Mouse (Mus musculus) megakaryocyte, embryonic 14.5 days (primary cell): Measurements from ENCODE around the gene Epas1.

Source experiments
- FLI1 ChIP-seq: IDR thresholded peaks from 2 replicates; pipeline ENCODE4 v1.6.1; 2012; ENCODE audit warnings: low read length, inconsistent platforms, mixed read lengths
- GATA1 ChIP-seq: IDR thresholded peaks from 3 replicates; pipeline ENCODE4 v1.6.1; 2012; ENCODE audit warnings: mixed read lengths, low read length, inconsistent platforms, borderline replicate concordance

DNA sequence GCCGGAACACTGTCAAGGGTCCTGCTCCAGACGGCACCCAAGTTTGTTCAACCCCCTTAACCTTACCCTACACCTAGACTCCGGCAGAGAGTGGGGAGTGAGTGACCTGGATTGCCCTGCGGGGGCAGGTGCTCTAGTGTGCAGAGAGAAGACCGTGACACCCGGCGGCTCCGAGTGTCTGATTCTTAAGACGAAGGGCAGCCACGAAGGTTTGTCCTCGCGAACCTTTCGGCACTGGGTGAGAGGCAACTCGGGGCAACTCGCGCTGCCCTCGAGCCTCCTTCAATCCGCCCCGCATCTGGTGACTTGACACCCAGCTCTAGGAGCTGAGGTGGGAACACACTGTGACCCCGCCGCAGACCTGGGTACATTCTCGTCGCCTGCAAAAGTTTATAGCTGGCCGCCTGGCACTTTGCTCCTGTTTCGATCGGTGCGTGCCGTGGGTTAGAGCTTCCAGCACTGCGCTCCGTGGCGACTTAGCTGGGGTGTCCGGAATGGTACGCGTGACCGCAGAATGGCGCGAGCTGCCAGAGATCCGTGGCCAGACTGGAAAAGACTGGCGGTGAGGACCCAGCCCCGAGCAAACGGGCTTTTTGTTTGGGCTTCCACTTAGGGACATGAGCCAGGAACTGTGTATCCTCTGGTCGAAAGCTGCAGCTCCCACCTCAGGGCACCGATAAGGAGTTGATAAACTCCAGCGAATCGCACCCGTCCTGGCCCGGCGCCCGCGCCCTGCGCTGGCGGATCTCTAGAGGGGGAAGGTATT lies 1.5 kb downstream of the Epas1 start:
- TF ChIP-seq FLI1 (no peak), GATA1 (no peak)
